Mouse (Mus musculus) frontal cortex, postnatal 14 days (tissue): ENCODE data around the gene Slit3.

Experiments
- DNase-seq, 2 experiments: peaks; one replicate each; pipeline ENCODE4 v3.0.0; 2022; ENCODE audit warnings: low spot score in 2 of 2

The Slit3 gene

GRCm38 (mm10) chr11:35304216-35304975, 183.4 kb downstream of the Slit3 start:
- DNase-seq: no peak

- no peak for DNase-seq
These were observed 184.1 kb downstream of the Slit3 start for GRCm38 (mm10) chr11:35305111-35305510.

GRCm38 (mm10) chr11:35305910-35306309, 184.9 kb downstream of the Slit3 start:
- no peak for DNase-seq

GRCm38 (mm10) chr11:35306922-35307321, 185.9 kb downstream of the Slit3 start:
- DNase-seq: no peak

GRCm38 (mm10) chr11:35307992-35308391, 187.0 kb downstream of the Slit3 start:
- no peak for DNase-seq

- no peak for DNase-seq
These were observed 194.5 kb downstream of the Slit3 start for GRCm38 (mm10) chr11:35315449-35316028.

- no peak for DNase-seq
These were observed 196.2 kb downstream of the Slit3 start for GRCm38 (mm10) chr11:35317221-35317620.

- DNase-seq: no peak
These were observed 196.9 kb downstream of the Slit3 start for GRCm38 (mm10) chr11:35317775-35318432.

GRCm38 (mm10) chr11:35318433-35319020, 197.5 kb downstream of the Slit3 start:
- no peak for DNase-seq

- no peak for DNase-seq
These were observed 199.5 kb downstream of the Slit3 start for GRCm38 (mm10) chr11:35320518-35320917.

GRCm38 (mm10) chr11:35324397-35324796, 203.4 kb downstream of the Slit3 start:
- no peak for DNase-seq

- no peak for DNase-seq
These were observed 204.3 kb downstream of the Slit3 start for GRCm38 (mm10) chr11:35325131-35325995.

- DNase-seq: no peak
These were observed 205.3 kb downstream of the Slit3 start for GRCm38 (mm10) chr11:35326346-35326745.

- no peak for DNase-seq
These were observed 206.9 kb downstream of the Slit3 start for GRCm38 (mm10) chr11:35327899-35328298.

GRCm38 (mm10) chr11:35331476-35331875, 210.5 kb downstream of the Slit3 start:
- no peak for DNase-seq

- DNase-seq: no peak
These were observed 215.5 kb downstream of the Slit3 start for GRCm38 (mm10) chr11:35336558-35336957.

GRCm38 (mm10) chr11:35337493-35337892, 216.5 kb downstream of the Slit3 start:
- DNase-seq: no peak

- DNase-seq: no peak
These were observed 217.1 kb downstream of the Slit3 start for GRCm38 (mm10) chr11:35337927-35338819.

GRCm38 (mm10) chr11:35340752-35341151, 219.7 kb downstream of the Slit3 start:
- no peak for DNase-seq

GRCm38 (mm10) chr11:35342486-35342885, 221.5 kb downstream of the Slit3 start:
- DNase-seq: no peak
